Mouse (Mus musculus) thymus, postnatal 0 days (tissue): Measurements from ENCODE around the gene Gm20388. TPM values are rescaled to one million over a fixed set of nuclear protein-coding genes. Genes with fewer than 3 reads are reported as not detected.
A peak's percentile ranks its signal among the peaks of the same experiment; 100 is the strongest.

Experiments
- DNase-seq: peaks from one replicate; pipeline ENCODE4 v3.0.0-alpha.2; 2015; ENCODE audit warnings: low spot score
- polyA plus RNA-seq: library from polyadenylated mRNA; unstranded; fragments of >200 nt; fragmentation: Nextera tagmentation; extraction: Ambion mirVana; gene quantifications from 2 replicates; pipeline ENCODE4 v1.2.1, GENCODE M21; 2015

Gene Gm20388
- polyA plus RNA-seq, 1 experiment from 2014 or later: not detected

GRCm38 (mm10) chr8:122702301-122702941 is 2791.8 kb downstream of the Gm20388 start:
- DNase-seq: peak; percentile 76

- DNase-seq: no peak
These were observed 2792.3 kb downstream of the Gm20388 start for GRCm38 (mm10) chr8:122702957-122703356.

GRCm38 (mm10) chr8:122704612-122705011 is 2794.0 kb downstream of the Gm20388 start:
- peak; percentile 27 for DNase-seq

GRCm38 (mm10) chr8:122705901-122706561 is 2795.4 kb downstream of the Gm20388 start:
- peak; percentile 1 for DNase-seq

- DNase-seq: peak; percentile 61
These were observed 2796.5 kb downstream of the Gm20388 start for GRCm38 (mm10) chr8:122707184-122707583.

- peak; percentile 79 for DNase-seq
These were observed 2798.9 kb downstream of the Gm20388 start for GRCm38 (mm10) chr8:122709340-122710111.

GRCm38 (mm10) chr8:122711480-122711879 is 2800.8 kb downstream of the Gm20388 start:
- DNase-seq: no peak

- DNase-seq: peak; percentile 63
These were observed 2801.3 kb downstream of the Gm20388 start for GRCm38 (mm10) chr8:122711891-122712365.

- peak; percentile 82 for DNase-seq
These were observed 2801.9 kb downstream of the Gm20388 start for GRCm38 (mm10) chr8:122712411-122713156.

GRCm38 (mm10) chr8:122713157-122713518 is 2802.5 kb downstream of the Gm20388 start:
- no peak for DNase-seq

- no peak for DNase-seq
These were observed 2805.9 kb downstream of the Gm20388 start for GRCm38 (mm10) chr8:122716566-122716965.

- no peak for DNase-seq
These were observed 2807.3 kb downstream of the Gm20388 start for GRCm38 (mm10) chr8:122717869-122718509.

- DNase-seq: peak; percentile 1
These were observed 2808.3 kb downstream of the Gm20388 start for GRCm38 (mm10) chr8:122718711-122719499.

- DNase-seq: peak; percentile 50
These were observed 2808.9 kb downstream of the Gm20388 start for GRCm38 (mm10) chr8:122719500-122720065.

- peak; percentile 53 for DNase-seq
These were observed 2809.6 kb downstream of the Gm20388 start for GRCm38 (mm10) chr8:122720070-122720729.

- DNase-seq: peak; percentile 86
These were observed 2810.4 kb downstream of the Gm20388 start for GRCm38 (mm10) chr8:122720811-122721640.

- DNase-seq: no peak
These were observed 2814.5 kb downstream of the Gm20388 start for GRCm38 (mm10) chr8:122725187-122725586.

- DNase-seq: no peak
These were observed 2816.1 kb downstream of the Gm20388 start for GRCm38 (mm10) chr8:122726789-122727188.
